Mouse (Mus musculus) cerebellum, postnatal 25 days (tissue): ENCODE results near the gene Ptpn9.
A peak's percentile ranks its signal among the peaks of the same experiment; 100 is the strongest.
"Not testable (repeated sequence)": the region's sequence is repeated elsewhere in the genome, so short reads cannot be mapped to it uniquely, and the experiment has no call there.

Experiments used
- DNase-seq, 2 experiments: peaks; one replicate each; pipeline ENCODE4 v3.0.0; 2021; ENCODE audit warnings: mixed read lengths in 2 of 2

Gene Ptpn9

DNA sequence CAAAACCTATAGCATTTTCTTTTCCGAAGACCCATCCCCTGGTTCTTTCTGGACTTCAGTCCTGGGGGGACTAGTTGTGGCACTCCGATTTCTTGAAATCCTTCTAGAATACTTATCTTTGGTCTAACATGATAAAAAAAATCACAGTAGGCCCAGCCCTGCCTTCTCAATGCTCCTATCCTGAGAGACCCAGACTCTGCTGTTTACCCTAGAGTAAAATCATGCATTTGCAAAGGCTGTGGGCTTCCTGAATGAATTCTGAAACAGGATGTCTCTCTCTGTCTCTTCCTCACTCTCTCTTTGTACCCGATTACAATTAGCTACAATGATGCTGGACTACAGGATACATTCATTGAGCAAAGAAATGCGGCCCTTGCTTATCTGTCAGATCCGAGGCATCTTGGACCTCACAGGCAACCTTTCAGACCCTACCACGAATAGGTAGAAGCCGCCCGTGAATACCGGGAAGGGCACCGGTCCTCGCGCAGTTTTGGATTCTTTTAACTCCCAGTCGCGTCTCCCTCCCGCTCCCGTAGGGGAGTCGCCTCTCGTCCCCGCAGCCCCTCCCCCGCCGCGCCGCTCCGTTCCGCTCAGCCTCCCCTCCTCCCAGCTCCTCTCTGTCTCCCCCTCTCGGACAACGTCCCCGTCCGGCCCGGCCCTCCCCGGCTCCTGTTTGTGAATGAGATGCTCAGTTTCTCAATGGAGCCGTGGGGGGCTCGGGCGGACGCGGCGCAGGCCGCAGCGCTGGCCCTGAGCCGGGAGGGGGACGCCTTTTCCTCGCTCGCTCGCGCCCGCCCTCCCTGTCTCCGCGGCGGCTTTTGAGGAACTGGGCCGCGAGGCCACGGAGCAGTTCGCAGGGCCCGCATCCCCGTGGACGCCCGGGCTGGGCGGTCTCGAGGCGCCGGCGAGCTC is at the start of gene Ptpn9:
TSS of gene Ptpn9 (plus strand) at position 638 of the 912 bp plus-strand sequence.
- DNase-seq = peak; percentile 90 to 95

DNA sequence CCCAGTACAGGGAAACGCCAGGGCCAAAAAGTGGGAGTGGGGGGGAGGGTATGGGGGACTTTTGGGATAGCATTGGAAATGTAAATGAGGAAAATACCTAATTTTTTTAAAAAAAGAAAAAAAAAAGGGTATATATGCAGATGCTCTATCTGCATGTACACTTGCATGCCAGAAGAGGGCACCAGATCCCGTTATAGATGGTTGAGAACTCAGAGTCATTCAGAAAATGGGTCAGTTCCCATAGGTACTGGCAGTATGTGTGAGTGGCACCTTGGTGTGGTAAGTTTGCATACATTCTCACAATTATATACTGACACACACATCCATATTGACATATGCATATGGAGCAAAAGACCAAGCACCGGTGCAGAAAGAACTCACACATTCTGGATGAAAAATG is 47.2 kb upstream of the Ptpn9 start:
- peak; percentile 36 to 71 for DNase-seq

DNA sequence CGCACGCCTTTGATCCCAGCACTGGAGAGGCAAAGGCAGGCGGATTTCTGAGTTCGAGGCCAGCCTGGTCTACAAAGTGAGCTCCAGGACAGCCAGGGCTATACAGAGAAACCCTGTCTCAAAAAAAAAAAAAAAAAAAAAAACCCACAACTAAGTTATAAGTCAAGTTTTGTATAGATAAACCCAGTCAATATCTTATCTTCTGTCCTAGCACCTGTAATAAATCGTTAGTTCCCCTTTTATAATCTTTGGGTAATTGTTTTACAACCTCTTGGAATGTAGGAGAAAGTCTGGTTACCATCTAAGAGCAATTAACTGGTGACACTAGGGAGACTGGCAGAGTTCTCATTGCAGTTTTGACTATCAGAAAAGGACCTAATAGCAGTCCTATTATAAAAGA is 46.0 kb upstream of the Ptpn9 start:
- not testable (repeated sequence) for DNase-seq

DNA sequence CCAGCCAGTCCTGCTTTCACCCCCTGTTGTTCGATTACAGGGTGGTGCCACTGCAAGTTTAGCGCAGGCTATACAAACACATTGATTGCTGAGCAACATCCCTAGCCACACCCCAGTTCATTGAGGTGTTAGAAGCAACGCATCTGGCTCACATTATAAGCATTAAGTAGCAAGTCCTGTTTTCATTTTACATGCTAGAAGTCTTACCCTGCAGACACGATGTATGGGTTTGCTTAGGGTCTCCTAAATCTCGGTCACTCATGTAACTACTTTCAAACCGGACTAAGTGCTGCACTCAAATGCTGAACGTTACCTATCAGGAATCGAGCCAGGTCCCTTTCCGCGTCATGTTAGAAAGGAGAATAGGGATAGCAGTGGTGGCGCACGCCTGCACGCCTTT is 45.0 kb upstream of the Ptpn9 start:
- no peak for DNase-seq

DNA sequence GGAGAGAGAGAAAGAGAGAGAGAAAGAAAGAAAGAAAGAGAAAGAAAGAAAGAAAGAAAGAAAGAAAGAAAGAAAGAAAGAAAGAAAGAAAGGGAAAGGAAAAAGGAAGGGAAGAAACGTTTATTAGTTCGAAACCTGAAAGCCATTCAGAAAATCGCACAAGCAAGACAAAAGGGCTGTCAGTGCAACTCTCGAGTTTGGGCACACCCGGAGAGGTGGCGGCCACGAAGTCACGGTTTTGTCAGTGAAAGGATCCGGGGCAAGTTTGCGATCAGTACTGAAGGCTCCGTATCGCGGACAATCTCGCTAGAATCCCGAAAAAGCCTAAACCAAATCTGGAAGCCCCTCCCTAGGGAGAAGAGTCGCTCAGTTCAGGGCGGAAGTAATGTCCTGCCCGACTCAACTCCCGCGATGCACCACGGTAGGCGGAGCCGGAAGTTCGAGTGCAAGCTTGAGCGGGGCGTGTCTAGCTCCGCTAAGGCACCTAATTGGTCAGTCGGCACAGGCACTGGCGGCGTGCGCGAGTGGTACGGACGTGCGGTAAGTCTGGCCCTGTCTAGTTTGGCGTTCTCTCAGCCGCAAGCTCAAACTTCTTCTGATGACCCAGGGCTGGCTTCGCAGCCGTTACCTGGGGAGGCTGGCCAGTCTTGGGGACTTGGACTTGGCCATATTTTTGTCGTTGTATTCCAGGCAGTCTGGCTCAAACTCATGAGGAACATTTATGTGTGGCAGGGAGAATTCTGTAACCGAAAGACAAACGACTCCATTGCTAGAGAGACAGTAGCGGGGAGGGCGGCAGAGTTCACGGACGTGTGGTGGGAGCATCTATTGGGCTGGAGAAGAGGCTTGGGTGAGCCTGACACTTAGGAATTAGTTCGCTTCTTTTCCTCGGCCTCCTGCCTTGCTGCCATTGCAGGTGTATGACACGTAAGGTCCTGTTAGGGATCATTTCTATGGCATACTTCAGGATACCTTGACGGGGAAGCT is 44.0 kb upstream of the Ptpn9 start, which contains the start of gene Snupn:
TSS of gene Snupn (plus strand) at position 465 of the 987 bp plus-strand sequence.
- DNase-seq = peak; percentile 95 to 97

DNA sequence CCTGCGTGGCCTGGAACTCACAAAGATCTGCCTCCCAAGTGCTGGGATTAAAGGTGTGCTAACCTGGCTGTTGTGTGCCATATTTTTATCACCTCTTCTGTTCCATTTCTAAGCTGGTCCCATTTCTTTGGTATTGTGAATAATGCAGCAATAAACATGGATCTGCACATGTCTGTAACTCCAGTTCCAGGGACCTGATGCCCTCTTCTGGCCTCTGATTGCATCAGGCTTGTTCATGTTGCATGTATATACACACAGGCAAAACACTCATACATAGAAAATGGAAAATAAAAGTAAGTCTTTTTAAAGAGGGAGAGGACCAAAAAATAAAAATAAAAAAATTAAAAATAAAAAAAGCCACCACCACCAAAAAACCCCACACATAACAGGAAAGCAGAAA is 41.2 kb upstream of the Ptpn9 start:
- no peak for DNase-seq

DNA sequence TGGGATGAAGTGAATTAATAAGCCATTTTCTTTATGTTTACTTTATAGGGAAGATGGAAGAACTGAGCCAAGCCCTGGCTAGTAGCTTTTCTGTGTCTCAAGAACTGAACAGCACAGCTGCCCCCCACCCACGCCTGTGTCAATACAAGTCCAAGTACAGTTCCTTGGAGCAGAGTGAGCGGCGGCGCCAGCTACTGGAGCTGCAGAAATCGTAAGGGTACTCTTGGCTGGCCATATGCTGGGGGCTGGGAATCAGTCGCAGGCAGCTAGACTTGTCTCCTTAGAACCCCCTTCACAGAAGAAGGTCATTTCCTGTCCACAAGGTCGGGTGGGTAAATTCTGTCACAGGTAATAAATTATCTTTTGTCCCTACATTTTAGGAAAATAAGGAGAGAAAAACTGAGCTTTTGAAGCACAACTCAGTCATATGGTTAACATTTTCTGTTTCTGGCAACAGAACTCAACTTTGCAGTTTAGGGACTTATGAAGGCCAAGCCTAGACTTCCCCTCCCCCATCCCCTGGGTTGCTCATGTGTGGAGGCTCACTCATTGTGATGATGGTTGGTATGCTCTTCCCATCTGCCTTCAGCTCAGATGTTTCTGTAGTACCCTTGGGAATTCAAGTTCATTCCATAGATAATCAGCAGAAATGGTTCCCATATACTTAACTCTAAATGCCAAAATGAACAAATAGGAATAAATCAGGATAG is 37.6 kb upstream of the Ptpn9 start:
- DNase-seq = no peak

DNA sequence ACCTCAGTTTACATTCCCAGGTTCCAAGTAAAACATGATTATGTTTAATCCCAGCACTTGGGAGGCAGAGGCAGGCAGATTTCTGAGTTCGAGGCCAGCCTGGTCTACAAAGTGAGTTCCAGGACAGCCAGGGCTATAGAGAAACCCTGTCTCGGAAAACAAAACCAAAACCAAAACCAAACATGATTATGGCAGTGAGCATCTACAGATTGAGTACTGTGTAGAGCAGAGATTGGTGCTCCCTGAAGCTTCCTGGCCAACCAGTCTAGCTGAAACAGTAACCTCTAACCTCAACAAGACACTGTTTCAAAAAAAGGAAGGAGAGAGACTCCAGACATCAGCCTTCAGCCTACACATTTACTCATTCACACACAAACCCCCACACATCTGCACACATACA is 36.0 kb upstream of the Ptpn9 start:
- no peak for DNase-seq

DNA sequence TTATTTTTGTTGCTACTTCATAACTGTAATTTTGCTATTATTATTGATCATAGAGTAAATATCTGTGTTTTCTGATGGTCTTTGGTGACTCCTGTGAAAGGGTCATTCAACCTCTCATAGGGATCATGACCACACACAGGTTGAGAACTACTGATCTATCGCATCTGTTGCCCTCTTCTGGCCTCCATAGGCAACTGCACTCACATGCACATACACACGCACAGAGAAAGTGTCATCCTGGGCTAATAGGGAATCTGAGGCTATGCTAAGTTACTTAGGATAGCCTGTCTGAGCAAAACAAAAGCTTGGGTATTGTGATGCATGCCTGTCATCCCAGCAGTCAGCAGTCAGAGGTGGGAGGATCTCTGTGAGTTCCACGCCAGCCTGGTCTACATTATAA is 33.1 kb upstream of the Ptpn9 start:
- DNase-seq = no peak

DNA sequence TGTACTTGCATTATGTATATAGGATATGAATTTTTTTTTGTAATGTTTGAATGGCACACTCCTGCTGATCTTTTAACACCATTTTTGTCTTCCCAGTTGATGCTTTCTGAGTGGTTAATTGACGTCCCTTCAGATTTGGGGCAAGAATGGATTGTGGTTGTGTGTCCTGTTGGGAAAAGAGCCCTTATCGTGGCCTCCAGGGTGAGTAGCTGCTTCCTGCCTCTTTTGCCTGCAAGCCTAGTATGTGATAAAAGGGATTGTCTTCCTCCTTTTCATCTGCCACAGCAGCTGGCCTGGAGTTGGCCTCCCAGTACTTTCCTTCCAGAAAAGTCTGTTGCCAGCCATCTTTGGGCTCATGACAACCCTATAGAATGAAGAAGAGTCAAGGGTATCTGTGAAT is 24.6 kb upstream of the Ptpn9 start:
- no peak for DNase-seq

DNA sequence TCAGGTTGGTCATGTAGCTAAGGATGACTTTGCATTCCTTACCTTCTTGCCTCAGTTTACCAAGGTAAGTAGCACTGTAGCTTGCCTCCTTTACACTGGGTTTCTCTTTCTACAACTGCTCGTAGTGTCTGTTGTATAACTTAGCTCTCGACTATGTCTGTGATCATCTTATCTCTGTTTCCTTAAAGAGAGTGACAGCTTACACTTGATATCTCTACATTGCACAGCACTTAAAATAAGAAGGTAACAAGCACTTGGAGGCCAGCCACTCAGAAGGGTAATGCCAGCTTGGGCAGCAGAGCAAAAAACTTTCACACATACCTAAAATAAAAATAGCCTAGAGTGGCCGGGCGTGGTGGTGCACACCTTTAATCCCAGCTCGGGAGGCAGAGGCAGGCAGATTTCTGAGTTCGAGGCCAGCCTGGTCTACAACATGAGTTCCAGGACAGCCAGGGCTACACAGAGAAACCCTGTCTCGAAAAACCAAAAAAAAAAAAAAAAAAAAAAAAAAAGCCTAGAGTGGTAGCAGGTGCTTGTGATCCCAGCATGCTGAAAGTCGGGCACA is 20.7 kb upstream of the Ptpn9 start:
- DNase-seq = no peak

DNA sequence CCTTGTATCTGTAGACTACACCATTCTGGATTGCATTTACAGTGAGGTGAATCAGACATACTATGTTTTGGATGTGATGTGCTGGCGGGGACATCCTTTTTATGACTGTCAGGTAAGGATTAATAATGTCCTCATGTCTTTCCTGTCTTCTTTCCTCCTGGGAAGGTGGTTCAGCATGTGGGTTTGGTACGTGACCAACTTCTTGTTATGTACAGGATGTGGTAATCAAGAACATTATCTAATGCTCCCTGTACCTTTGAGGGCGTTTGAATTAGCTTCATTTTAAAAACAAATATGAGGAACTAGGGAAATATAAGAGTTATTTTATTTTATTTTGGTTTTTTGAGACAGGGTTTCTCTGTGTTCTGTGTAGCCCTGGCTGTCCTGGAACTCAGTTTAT is 19.5 kb upstream of the Ptpn9 start:
- DNase-seq = no peak

DNA sequence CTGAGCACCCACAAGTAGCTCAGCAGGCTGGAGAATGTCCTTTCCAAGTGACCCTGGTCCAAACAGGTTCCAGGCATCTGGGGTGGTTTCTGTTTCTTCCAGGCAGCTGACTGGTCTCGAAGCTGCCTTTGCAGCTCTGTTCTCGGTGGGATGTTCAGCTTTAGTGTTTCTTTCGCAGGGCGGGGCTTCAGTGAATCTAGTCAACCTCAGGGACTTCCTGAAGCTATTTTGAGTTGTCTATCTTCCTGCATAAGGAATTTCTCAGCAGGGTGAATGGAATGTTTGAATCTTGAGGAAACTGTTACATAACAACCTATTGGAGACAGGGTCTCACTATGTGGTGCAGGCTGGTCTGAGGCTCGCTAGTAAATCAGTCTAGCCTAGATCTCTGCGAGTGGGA is 14.5 kb upstream of the Ptpn9 start:
- DNase-seq = no peak

DNA sequence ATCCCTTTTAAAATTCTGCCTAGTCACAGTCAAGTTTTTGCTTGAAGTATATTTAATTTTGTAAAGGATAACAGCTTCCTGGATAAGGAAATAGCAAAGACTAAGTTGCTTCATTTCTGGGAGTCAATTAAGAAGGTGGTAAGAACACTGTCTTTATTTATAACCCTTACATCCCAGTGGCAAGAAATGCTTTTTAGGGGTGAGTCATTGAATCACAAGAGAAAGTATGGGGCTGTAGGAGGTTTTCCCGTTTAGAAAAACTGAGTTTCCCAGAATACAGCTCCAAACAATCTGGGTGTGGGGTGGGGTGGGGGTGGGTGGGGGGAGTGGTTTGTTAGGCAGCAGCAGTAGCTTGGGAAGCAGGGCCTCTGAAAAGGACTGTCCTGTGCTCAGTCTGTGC is 13.2 kb upstream of the Ptpn9 start:
- no peak for DNase-seq

DNA sequence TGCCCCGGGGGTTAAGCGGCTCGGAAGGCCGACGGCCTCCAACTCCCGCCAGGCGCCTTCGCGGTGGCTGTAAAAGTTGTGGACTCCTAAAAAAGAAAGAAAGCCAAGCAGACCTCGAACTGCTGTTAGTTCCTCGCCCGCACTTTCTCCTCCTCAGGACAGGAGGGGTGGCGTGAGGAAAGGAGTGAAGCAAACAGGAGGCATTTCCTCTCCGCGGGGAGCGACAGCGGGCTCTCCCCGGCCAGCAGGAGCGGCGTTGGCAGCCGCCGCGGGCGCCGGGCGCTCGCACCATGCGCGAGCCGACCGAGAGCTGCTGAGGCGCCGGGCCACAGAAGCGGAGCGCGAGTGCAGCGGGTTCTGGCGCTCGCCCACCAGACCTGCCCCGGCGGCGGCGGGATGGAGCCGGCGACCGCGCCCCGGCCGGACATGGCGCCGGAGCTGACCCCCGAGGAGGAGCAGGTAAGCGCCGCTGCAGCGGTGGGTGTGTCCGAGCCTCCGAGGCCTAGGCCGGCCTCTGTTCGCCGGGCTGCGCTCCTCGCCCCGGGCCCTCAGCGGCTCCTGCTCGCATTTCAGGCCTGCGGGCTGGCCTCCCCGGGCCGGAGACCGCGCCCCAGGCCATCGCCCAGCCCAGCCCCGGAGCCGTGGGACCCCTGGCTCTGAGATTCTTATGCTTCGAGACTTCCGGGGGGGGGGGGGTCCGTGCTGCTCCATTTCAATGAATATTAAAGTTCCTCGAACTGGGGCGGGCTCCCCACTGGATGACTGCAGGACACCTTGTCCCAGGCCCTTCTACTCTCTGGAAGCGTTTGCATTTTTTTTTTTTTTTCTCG is 690 bp downstream of the Ptpn9 start:
- DNase-seq = peak; percentile 73 to 75

DNA sequence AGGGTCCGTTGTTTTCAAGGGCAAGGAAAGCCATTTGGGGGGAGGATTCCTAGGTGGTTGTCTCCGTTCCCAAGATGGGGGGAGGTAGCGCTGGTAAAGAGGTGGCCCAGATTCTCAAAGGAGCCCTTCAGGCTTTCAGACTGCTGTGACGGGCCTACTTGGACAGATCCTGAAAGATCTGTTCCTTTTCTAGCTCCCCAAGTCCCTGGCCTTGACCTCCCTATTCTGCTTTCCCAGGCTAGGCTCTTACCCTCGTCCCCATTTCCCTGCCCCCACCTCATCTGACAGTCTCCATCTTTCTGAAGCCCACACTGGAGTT is 1.3 kb downstream of the Ptpn9 start:
- peak; percentile 29 to 31 for DNase-seq

DNA sequence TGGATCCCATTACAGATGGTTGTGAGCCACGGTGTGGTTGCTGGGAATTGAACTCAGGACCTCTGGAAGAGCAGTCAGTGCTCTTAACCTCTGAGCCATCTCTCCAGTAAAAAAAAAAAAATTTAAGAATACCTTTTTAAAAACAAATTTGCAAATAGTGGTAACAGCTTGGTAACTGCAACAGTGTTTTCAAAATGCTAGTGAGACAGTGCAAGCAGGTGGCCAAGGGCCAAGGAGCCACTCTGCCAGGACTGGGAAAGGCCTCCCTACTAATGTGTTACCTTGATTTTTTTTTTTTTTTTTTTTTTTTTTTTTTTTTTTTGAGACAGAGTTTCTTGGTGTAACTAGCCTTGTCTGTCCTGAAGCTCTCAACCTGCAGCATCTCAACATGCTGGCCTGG is 2.5 kb downstream of the Ptpn9 start:
- DNase-seq = peak; percentile 9 to 41

DNA sequence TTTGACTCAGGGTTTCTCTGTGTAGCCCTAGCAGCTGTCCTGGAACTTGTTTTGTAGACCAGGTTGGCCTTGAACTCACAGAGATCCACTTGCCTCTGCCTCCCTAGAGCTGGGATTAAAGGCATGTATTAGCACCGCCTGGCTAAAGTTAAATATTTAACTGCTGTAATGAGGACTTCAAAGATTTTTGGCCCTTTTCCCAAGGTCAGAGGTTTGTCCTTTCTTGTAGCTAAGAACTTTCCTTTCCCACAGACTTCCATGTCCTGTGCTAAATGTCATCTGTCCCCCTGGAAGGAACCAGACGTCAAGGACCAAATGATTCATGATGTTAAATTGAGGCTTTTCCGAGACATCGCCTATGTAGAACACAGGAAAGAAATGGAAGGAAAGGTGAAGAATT is 8.3 kb downstream of the Ptpn9 start:
- DNase-seq = no peak

DNA sequence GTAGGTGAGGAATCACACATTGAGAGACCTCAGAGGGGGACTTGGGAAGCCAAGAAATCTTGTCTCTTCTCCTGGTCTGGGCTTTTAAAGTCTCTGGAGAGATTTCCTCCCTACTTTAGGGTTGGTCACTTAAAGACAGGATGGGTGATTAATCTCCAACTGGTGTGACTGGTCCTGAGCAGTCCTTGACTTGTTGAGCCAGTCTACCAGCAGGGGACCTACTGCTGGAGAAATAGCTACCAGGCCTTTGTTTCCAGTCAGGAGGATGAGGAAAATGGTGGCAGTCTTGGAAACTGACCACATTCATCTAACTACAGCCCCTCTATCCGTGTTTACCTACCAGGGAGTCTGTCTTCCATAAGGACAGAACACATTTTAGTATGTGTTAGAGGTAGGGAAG is 17.7 kb downstream of the Ptpn9 start:
- no peak for DNase-seq

DNA sequence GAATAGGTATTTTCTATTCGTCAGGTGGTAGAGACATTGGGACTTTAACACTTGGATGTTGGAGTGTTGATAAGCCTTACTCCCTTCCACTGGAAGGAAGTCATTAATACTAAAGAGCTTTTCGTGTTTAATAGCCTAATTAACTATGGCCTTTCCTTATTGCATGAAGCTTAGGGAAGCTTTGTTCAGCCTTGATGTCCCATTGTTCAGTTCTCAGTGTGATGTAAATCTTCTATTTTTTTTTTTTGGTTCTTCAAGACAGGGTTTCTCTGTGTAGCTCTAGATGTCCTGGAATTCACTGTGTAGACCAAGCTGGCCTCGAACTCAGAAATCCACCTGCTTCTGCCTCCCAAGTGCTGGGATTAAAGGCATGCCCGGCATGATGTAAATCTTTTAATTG is 18.2 kb downstream of the Ptpn9 start:
- DNase-seq = no peak

DNA sequence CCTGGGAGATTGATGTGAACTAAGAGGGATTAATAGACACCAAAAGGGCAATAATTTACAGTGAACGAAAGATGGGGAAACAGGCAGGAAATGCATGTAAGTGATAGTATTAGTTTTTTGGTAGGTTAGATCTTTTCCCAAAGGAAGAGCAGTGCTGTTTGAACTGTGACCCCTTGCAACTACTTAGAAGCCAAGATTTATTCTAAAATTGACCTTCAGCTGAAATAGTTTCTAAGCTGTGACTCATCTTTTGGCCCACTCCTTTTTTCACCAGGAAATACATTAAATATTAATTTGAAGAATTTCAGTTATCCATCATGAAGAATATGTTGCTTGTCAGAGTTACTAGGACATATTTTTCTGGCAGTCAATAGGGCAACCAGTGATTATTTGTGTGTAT is 19.0 kb downstream of the Ptpn9 start:
- no peak for DNase-seq

DNA sequence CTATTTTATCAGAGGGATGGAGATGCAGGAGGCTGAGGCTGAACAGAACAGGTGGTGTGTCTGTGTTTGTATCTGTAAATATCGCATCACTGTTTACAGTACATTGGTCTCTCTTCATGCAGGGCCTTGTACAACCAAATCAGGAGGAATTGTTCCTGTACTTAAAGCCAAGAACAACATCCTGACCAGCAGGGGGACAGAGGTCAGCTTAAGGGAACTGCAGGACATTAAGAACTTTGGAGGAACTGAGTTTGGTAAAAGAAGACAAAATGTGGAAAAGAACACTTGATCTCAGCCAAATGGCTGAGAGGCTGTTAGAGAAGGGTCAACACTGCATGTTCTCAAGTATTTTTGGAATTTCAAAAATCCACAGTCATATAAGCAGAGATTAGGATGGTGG is 20.0 kb downstream of the Ptpn9 start:
- DNase-seq = no peak
